Mouse (Mus musculus): ENCODE results near the gene Atxn1. TPM values are rescaled to one million over a fixed set of nuclear protein-coding genes. Genes with fewer than 3 reads are reported as not detected.

Atxn1 gene
- polyA plus RNA-seq, 1 experiment from 2014 or later: 8.5 TPM

DNA sequence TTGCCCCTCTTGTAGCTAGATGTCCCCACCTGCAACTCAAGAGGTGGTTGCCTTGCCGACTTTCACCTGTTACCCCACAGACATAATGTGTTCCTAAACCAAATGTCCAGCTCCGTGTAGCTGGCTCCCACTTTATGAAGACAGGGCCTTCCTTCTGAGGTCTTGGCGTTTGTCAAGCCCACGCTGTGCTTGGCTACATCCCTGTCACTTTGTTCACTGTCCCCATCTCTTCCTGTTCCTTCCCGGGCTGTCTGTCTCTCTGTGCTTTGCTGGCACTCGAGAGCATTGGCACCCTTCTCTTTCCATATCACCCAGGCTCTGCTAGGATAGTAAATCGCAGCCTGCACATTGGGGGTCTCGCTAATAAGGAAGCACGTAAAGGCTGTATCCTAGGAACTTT is 426.7 kb downstream of the Atxn1 start:
- peak overlapping the region; percentile 15; the same call in 1 of the 2 replicates for H3K27ac ChIP-seq
- no peak overlapping the region for H3K4me2 ChIP-seq
- WGBS: 67% methylated on average over 9 of the region's 9 CpGs
- H3K9ac ChIP-seq: no peak overlapping the region
- H3K9me3 ChIP-seq: no peaks in the 10 kb centered on the region
- H3K4me3 ChIP-seq: no peak overlapping the region
- no peak for ATAC-seq (ENCODE audit: borderline replicate concordance, extremely low read depth, low FRiP score, low TSS enrichment)
- no peaks in the 10 kb centered on the region for H3K36me3 ChIP-seq
- peaks cover 21% of the 10 kb centered on the region for H3K4me1 ChIP-seq
- H3K27me3 ChIP-seq: no peaks in the 10 kb centered on the region

DNA sequence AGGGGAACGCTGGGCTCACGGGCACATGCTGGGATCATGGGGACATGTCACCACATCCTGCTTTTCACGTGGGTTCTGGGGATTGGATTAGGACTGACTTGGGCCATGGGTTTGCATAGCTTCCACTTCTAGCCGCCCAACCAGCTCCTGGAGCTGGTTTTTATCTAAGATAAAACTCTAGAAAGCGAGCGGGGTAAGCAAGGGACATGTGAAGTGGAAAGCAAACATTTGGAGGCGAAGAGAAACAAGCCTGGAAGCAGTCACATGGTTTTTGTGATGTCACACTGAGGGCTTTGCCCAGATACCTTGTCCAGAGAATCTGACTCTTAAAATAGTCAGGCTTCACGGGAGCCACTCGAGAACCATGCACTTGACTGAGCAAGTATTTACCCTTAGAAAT is 427.7 kb downstream of the Atxn1 start:
- Histone ChIP-seq H3K36me3 (no peaks in the 10 kb centered on the region), H3K4me2 (no peak overlapping the region), H3K9me3 (no peaks in the 10 kb centered on the region), H3K27ac (peak overlapping the region; percentile 87), H3K4me3 (no peak overlapping the region), H3K4me1 (peaks cover 21% of the 10 kb centered on the region), H3K27me3 (no peaks in the 10 kb centered on the region), H3K9ac (no peak overlapping the region)
- WGBS: 50% methylated on average over 9 of the region's 9 CpGs
- peak; percentile 37; the same call in 1 of the 2 replicates for ATAC-seq (ENCODE audit: borderline replicate concordance, extremely low read depth, low FRiP score, low TSS enrichment)

DNA sequence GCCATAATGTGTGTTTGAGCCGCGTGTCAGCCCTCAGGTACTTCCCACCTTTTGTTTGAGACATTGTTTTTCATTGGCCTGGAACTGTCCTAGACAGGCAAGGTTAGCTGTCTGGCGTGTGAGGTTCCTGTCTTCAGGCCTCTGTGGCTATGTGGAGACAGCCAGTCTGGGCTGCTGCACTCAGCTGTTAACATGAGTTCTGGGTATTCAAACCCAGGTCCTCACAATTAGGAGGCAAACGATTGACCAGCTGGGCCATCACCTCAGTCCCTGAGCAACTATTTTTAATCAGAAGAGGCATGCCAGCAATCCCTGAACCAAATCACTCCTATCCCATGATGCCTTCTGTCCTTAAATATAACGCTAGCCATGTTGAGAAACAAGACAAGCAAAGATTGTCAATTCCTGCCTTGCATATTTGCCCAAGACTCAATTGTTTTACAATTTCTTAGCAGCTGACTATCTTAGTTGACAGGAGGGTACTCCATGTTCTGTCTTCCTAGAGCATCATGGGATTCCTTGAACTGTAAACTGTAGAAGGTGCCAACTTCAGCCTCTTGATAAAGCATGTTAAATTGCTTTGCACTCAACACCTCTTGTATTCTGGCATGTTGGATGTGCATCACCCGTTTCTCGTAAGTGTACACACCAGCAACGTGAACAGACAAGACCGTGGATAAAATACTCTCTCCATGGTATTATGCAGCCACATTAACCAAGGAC is 428.9 kb downstream of the Atxn1 start:
- no peaks in the 10 kb centered on the region for H3K27me3 ChIP-seq
- H3K36me3 ChIP-seq: no peaks in the 10 kb centered on the region
- peaks cover 24% of the 10 kb centered on the region for H3K4me1 ChIP-seq
- H3K4me3 ChIP-seq: no peak overlapping the region
- 81% methylated on average over 9 of the region's 9 CpGs for WGBS
- no peak for ATAC-seq (ENCODE audit: borderline replicate concordance, extremely low read depth, low FRiP score, low TSS enrichment)
- no peaks in the 10 kb centered on the region for H3K9me3 ChIP-seq
- no peak overlapping the region for H3K4me2 ChIP-seq
- H3K9ac ChIP-seq: no peak overlapping the region
- no peak overlapping the region for H3K27ac ChIP-seq

- WGBS: 26% methylated on average over 6 of the region's 6 CpGs
- H3K27ac ChIP-seq: peak overlapping the region; percentile 58
- no peak for ATAC-seq (ENCODE audit: borderline replicate concordance, extremely low read depth, low FRiP score, low TSS enrichment)
These were observed 434.1 kb downstream of the Atxn1 start for GRCm38 (mm10) chr13:45530754-45531153.

GRCm38 (mm10) chr13:45528787-45529186 is 436.0 kb downstream of the Atxn1 start:
- 65% methylated on average over 4 of the region's 4 CpGs for WGBS
- H3K4me1 ChIP-seq: peaks cover 19% of the 10 kb centered on the region
- no peak overlapping the region for H3K9ac ChIP-seq
- H3K36me3 ChIP-seq: no peaks in the 10 kb centered on the region
- H3K4me3 ChIP-seq: no peak overlapping the region
- no peaks in the 10 kb centered on the region for H3K9me3 ChIP-seq
- ATAC-seq (ENCODE audit: borderline replicate concordance, extremely low read depth, low FRiP score, low TSS enrichment): no peak
- no peaks in the 10 kb centered on the region for H3K27me3 ChIP-seq
- H3K27ac ChIP-seq: no peak overlapping the region
- no peak overlapping the region for H3K4me2 ChIP-seq

More at GRCm38 (mm10) chr13:45530754-45531153, 434.1 kb downstream of the Atxn1 start:
- Histone ChIP-seq H3K4me3 (no peak overlapping the region), H3K4me1 (peaks cover 19% of the 10 kb centered on the region), H3K36me3 (no peaks in the 10 kb centered on the region), H3K27me3 (no peaks in the 10 kb centered on the region), H3K9ac (no peak overlapping the region), H3K9me3 (no peaks in the 10 kb centered on the region), H3K4me2 (no peak overlapping the region)

DNA sequence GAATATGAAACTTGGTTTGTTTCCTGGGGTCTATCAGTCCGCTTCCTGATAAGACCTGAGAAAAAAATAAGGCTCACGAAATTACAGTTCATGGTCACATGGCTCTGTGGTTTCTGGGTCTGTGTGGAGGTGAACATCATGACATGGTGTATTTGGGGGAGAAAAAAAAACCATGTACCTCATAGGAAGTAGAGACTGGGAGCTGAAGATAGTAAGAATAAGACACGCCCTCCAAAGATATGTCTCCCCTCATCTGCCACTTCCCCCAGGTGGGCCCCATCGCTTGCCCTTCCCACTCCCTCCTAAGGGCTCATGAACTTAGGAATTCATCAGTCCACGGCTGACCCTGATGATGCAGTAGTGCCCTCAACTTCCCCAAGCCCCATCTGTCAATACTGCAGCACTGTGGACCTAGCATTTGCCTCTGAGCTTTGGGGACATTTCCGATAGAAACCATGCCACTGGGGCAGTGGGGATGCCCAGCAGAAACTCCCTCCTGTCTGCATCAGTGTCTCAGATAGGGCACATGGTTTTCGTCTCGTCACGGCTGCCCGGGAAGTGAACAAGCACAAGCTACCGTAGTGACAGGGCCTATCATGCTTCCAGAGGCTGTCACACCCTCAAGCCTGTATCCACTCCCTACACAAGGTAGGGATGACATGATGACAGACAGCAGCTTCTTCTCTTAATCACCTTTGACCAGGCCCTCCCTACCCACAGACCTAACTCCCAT is 437.4 kb downstream of the Atxn1 start:
- H3K27me3 ChIP-seq: no peaks in the 10 kb centered on the region
- H3K4me3 ChIP-seq: no peak overlapping the region
- H3K9me3 ChIP-seq: no peaks in the 10 kb centered on the region
- no peaks in the 10 kb centered on the region for H3K36me3 ChIP-seq
- H3K9ac ChIP-seq: no peak overlapping the region
- H3K4me2 ChIP-seq: no peak overlapping the region
- no peak overlapping the region for H3K27ac ChIP-seq
- WGBS: 75% methylated on average over 11 of the region's 11 CpGs
- H3K4me1 ChIP-seq: peaks cover 19% of the 10 kb centered on the region
- peak; percentile 55; the same call in 1 of the 2 replicates for ATAC-seq (ENCODE audit: borderline replicate concordance, extremely low read depth, low FRiP score, low TSS enrichment)

- no peaks in the 10 kb centered on the region for H3K36me3 ChIP-seq
- no peak overlapping the region for H3K9ac ChIP-seq
- no peaks in the 10 kb centered on the region for H3K9me3 ChIP-seq
- WGBS: 61% methylated on average over 7 of the region's 7 CpGs
- H3K4me3 ChIP-seq: no peak overlapping the region
- no peak overlapping the region for H3K27ac ChIP-seq
- peaks cover 19% of the 10 kb centered on the region for H3K4me1 ChIP-seq
- H3K4me2 ChIP-seq: no peak overlapping the region
- no peaks in the 10 kb centered on the region for H3K27me3 ChIP-seq
- ATAC-seq (ENCODE audit: borderline replicate concordance, extremely low read depth, low FRiP score, low TSS enrichment): no peak
These were observed 438.6 kb downstream of the Atxn1 start for GRCm38 (mm10) chr13:45526230-45526629.

- H3K27me3 ChIP-seq: no peaks in the 10 kb centered on the region
- H3K4me1 ChIP-seq: peaks cover 6% of the 10 kb centered on the region; the same call in 1 of the 2 replicates
- WGBS: 85% methylated on average over 6 of the region's 6 CpGs
- H3K9ac ChIP-seq: no peak overlapping the region
- H3K4me3 ChIP-seq: no peak overlapping the region
- no peaks in the 10 kb centered on the region for H3K9me3 ChIP-seq
- ATAC-seq (ENCODE audit: borderline replicate concordance, extremely low read depth, low FRiP score, low TSS enrichment): no peak
- no peaks in the 10 kb centered on the region for H3K36me3 ChIP-seq
- H3K4me2 ChIP-seq: no peak overlapping the region
- no peak overlapping the region for H3K27ac ChIP-seq
These were observed 439.9 kb downstream of the Atxn1 start for GRCm38 (mm10) chr13:45524791-45525435.

- H3K4me1 ChIP-seq: peaks cover 6% of the 10 kb centered on the region; the same call in 1 of the 2 replicates
- H3K4me2 ChIP-seq: no peak overlapping the region
- H3K36me3 ChIP-seq: no peaks in the 10 kb centered on the region
- no peak overlapping the region for H3K4me3 ChIP-seq
- 37% methylated on average over 3 of the region's 3 CpGs for WGBS
- H3K9me3 ChIP-seq: no peaks in the 10 kb centered on the region
- H3K27me3 ChIP-seq: no peaks in the 10 kb centered on the region
- no peak for ATAC-seq (ENCODE audit: borderline replicate concordance, extremely low read depth, low FRiP score, low TSS enrichment)
- H3K27ac ChIP-seq: no peak overlapping the region
- no peak overlapping the region for H3K9ac ChIP-seq
These were observed 440.5 kb downstream of the Atxn1 start for GRCm38 (mm10) chr13:45524305-45524704.

- H3K9me3 ChIP-seq: no peaks in the 10 kb centered on the region
- WGBS: 7% methylated on average over 24 of the region's 24 CpGs
- H3K27me3 ChIP-seq: no peaks in the 10 kb centered on the region
- peak overlapping the region; percentile 29 for H3K9ac ChIP-seq
- peak overlapping the region; percentile 32 for H3K4me3 ChIP-seq
- ATAC-seq (ENCODE audit: borderline replicate concordance, extremely low read depth, low FRiP score, low TSS enrichment): peak; percentile 53; the same call in 1 of the 2 replicates
- H3K4me2 ChIP-seq: peak overlapping the region; percentile 62
- H3K27ac ChIP-seq: peak overlapping the region; percentile 36; the same call in 1 of the 2 replicates
- peaks cover 43% of the 10 kb centered on the region for H3K4me1 ChIP-seq
- H3K36me3 ChIP-seq: no peaks in the 10 kb centered on the region
These were observed 448.1 kb downstream of the Atxn1 start for GRCm38 (mm10) chr13:45516501-45517393.

GRCm38 (mm10) chr13:45514832-45515422 is 449.9 kb downstream of the Atxn1 start:
- no peak overlapping the region for H3K4me3 ChIP-seq
- no peaks in the 10 kb centered on the region for H3K36me3 ChIP-seq
- ATAC-seq (ENCODE audit: borderline replicate concordance, extremely low read depth, low FRiP score, low TSS enrichment): no peak
- H3K27ac ChIP-seq: peak overlapping the region; percentile 13; the same call in 1 of the 2 replicates
- no peak overlapping the region for H3K9ac ChIP-seq
- H3K4me1 ChIP-seq: peaks cover 48% of the 10 kb centered on the region
- WGBS: 30% methylated on average over 8 of the region's 8 CpGs
- no peaks in the 10 kb centered on the region for H3K27me3 ChIP-seq
- H3K4me2 ChIP-seq: no peak overlapping the region
- no peaks in the 10 kb centered on the region for H3K9me3 ChIP-seq

Data from lung, embryonic 15.5 days (tissue).